Mouse (Mus musculus): Measurements from ENCODE around the gene Lsm10.

The Lsm10 gene

GRCm38 (mm10) chr4:126096464-126097111 is at the start of gene Lsm10:
Gene Lsm10, plus strand, starts transcription at chr4:126096623.
- DNase-seq: peak; percentile 100

DNA sequence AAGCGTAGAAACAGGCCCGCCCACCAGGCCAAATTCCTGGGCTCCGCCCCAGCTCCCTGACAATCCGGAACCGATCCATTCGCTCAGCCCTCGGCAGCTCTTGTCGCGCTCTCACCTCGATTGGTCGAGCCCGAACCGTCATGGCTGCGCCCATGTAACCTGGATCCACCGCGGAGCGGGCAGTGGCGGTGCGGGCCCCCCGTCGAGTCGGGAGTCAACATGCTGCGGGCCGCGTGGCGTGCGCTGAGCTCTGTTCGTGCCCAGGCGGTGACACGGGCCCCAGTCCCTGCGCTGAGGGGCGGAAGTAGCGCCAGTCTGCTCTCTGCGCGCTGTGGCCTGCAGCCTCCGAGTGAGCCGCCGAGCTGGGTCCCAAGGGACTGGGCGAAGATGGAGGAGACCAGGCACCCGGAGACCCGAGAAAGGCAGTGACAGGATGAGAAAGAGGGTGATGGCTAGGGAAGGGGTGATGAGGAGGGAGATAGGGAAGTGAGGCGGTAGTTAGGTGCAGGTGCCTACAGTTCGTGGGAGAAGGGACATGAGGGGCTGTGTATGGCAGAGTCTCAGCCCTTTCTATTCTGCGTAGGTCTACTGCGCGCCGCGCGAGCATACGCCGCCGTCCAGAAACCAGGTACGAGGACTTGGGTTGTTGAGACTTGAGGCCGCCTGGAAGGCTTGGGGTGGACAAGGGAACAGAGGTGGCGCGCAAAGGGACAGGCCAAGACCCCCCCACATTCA is 49.4 kb upstream of the Lsm10 start, which contains the start of gene Mrps15:
Mrps15 (plus strand) TSS at position 75 of the 735 bp plus-strand sequence.
- peak; percentile 99 for DNase-seq

GRCm38 (mm10) chr4:126051617-126052016 is 44.8 kb upstream of the Lsm10 start:
- peak; percentile 94 for DNase-seq

GRCm38 (mm10) chr4:126057207-126058133 is 39.0 kb upstream of the Lsm10 start:
- DNase-seq: no peak

- DNase-seq: peak; percentile 100
Measured at GRCm38 (mm10) chr4:126058134-126058996, 38.1 kb upstream of the Lsm10 start, which contains the start of gene Oscp1. Gene Oscp1, plus strand, starts transcription at chr4:126058565.

DNA sequence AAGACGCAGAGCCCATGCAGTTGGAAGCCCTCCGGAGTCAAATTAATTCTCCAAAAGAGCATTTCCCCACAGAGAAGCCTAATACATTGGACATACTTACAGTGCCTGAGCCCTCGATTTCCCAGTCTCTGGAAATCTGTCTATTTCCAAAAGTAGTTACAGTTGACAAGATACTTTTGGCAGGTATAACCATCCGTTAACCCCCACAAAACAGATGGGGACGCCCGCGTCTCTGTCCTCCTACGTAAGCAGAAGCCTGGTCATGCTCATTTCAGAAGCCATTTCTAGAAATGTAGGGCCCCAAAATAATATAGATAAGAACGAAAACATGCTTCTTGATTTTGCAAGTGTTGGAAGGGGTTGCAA is 37.4 kb upstream of the Lsm10 start:
- DNase-seq: no peak

GRCm38 (mm10) chr4:126062856-126063255 is 33.6 kb upstream of the Lsm10 start:
- no peak for DNase-seq

- DNase-seq: no peak
Measured at GRCm38 (mm10) chr4:126065241-126065640, 31.2 kb upstream of the Lsm10 start.

DNA sequence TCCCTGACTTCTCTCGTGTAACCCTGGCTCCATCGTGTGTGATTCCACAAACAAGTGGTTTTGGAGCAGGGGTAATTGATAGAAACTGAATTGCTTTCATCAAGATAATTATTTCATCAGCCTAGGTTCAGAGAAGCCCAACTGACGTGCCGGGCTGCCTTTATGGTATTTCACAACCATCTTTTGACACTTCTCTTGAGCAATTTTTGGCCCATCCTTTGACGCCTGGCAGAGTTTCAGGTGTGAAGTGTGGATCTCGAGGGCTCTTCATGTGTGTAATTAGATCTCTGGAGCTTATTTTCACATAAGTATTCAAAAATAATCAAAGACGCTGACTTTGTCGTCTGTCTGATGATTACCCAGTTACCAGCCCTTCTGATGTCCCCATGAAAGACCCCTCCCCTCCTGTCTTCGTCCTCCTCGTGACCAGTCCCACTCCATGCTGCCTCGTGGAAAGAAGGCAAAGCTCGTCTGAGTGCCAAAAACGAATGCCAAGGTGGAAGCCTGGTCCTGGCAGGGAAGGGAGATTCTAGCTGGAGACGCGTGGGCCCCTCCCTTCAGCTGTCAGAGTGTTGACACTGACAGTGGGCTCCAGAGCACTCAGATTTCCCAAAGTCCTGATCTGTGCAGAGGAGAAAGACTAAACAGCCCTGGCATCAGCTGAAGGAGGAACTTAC is 28.9 kb upstream of the Lsm10 start:
- DNase-seq: peak; percentile 93

DNA sequence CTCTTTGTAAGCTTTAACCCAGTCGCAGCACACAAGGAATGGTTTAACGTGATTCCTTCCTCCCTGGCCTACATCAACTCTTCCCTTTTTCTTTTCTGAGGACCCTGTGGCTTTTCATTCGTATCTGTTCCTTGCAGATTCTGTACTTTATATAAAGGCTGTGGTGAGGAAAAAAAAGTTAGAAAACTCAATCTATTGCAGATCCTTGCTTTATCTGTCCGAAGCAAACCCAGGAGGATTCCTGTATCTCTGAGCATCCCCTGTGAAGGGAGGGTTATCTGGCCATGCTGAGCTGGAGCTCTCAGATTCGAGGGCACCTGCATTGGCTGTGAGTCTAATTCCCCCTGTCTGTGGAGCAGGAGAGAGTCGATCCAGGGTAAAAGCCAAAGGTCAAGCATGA is 27.6 kb upstream of the Lsm10 start:
- DNase-seq: no peak

DNA sequence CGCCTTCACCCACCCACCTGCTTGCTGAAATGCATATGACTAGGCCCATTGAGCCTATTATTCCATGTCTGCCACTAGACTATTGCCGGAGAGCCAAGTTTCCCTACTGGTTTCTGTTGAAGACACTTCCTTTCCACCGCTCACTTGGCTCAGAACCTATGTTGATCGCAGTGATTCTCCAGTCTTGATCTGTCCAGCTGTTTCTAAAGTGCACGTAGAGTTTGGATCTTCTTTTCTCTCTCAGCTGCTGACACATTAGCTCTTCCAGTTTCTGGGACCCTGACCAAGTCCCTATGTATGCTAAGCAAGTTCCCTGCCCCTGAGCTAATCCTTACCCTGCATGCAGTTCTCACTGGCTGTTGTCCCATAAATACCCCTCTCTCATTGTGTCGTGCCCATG is 18.6 kb upstream of the Lsm10 start:
- no peak for DNase-seq

GRCm38 (mm10) chr4:126079266-126079665 is 17.2 kb upstream of the Lsm10 start:
- DNase-seq: no peak

- no peak for DNase-seq
Measured at GRCm38 (mm10) chr4:126081601-126082000, 14.8 kb upstream of the Lsm10 start.

DNA sequence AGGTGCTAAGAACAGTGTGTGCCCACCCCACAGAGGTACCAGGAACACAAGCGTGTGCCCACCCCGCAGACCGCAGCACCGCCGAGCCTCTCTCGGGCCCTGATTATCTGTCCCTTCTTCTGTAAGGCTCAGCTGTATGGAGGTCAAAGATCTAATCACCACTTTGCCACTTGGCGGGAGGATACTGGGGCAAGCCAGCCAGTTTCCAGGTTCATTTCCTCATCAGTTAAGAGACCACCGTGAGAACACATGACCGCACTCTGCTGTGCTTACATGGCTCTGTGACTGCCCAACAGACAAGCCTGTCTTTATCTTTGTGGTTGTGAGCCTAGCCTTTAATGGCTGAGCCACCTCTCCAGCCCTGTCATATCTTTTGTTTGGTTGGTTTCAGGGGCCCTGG is 13.4 kb upstream of the Lsm10 start:
- DNase-seq: no peak

GRCm38 (mm10) chr4:126084382-126084781 is 12.0 kb upstream of the Lsm10 start:
- no peak for DNase-seq

DNA sequence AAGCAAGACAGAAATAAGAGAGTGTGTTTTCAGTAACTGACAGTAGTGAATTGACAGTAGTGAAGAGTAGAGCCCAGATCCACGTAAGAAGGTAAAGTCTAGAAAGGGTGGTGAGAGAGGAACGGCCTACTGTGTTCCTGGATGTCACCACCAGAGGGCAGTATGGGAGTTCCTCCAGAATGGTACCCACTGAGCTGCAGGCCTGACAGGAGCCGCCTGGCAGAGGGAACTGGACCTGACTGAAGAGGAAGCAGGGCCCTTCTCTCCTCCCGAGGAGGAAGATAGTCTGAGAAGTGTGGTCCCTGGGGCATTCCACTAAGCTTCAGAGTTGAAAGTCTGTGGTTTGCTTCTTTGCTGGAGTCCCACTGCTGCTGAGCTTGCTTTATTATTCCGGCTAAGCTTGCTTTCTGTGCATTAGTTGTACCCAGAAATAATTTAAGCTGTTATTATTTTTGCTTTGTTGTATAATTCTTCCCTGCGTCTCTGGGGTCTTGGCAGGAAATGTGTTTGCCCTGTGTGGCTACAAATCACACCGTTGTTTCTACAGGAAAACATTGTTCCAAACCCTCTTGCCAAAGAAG is 10.3 kb upstream of the Lsm10 start:
- DNase-seq: peak; percentile 99

DNA sequence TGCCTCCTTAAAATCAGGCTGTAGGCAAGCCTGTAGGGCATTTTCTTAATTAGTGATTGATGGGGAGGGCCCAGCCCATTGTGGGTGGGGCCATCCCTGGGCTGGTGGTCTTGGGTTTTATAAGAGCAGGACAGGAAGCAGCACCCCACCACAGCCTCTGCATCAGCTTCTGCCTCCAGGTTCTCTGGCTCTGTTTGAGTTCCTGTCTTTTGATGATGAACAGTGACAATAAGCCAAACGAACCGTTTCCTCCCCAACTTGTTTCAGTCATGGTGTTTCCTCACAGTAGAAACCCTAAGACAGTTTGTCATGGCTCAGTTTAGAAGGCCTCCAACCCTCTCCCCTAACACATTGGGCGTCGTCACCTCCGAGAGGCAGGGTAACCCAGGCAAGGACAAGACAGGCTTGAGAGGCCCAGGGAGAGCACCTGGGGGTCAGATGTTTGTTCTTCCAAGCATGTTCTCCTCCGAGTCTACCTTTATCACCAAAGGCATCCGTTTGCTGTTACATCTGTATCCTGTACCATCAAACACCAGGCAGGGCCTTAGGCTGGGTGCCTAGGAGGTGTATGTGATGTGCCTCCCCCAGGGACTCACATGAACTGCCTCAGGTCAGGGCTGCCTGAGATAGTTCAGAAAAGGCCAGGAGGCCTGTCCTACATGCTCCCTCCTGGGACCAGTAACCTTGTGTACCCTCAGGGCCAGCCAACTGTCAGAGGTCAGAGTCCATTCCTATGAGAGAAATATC is 6.1 kb upstream of the Lsm10 start:
- no peak for DNase-seq

- no peak for DNase-seq
Measured at GRCm38 (mm10) chr4:126090848-126091124, 5.6 kb upstream of the Lsm10 start.

- no peak for DNase-seq
Measured at GRCm38 (mm10) chr4:126091873-126092272, 4.5 kb upstream of the Lsm10 start.

DNA sequence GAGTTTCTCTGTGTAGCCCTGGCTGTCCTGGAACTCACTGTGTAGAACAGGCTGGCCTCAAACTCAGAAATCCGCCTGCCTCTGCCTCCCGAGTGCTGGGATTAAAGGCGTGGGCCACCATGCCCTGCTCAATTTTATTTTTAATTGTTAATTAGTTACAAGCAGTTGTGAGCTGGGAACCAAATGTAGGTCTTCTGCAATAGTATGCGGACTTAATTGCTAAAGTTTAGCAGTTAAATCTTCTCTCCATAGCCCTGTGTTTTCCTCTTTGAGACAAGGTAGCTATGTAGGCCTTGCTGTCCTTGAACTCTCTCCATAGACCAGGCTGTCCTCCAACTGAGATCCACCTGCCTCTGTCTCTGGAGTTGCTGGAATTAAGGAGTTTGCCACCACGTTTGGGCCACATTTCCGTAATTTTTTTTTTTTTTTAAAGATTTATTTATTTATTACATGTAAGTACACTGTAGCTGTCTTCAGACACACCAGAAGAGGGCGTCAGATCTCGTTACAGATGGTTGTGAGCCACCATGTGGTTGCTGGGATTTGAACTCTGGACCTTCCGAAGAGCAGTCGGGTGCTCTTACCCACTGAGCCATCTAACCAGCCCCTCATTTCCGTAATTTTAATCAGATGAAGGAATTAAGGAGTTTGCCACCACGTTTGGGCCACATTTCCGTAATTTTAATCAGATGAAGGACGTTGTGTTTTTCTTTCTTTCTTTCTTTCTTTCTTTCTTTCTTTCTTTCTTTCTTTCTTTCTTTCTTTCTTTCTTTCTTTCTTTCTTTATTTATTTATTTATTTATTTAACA is 597 bp upstream of the Lsm10 start:
- DNase-seq: peak; percentile 81

Data from heart, adult 11 months (tissue).